Mouse (Mus musculus) layer of hippocampus, postnatal 14 days (tissue): ENCODE results near the gene Mark4. TPM values are rescaled to one million over a fixed set of nuclear protein-coding genes. Genes with fewer than 3 reads are reported as not detected.
A peak's percentile ranks its signal among the peaks of the same experiment; 100 is the strongest.

Source experiments
- DNase-seq, 2 experiments: peaks; one replicate each; pipeline ENCODE4 v3.0.0; 2021 to 2022; ENCODE audit warnings: low spot score in 2 of 2, mixed read lengths in 1 of 2
- total RNA-seq, 2 experiments: library from RNA; stranded (reverse); gene quantifications; 2 replicates each; pipeline ENCODE4 v1.2.3; 2021

The Mark4 gene
- total RNA-seq, 2 experiments from 2014 or later, result 114 to 119 TPM

GRCm38 (mm10) chr7:19472403-19472802, 13.8 kb upstream of the Mark4 start:
- no peak for DNase-seq

- DNase-seq, result no peak
Observed at GRCm38 (mm10) chr7:19470308-19470707, 11.7 kb upstream of the Mark4 start.

- no peak for DNase-seq
Observed at GRCm38 (mm10) chr7:19469404-19469803, 10.8 kb upstream of the Mark4 start.

- DNase-seq, result no peak
Observed at GRCm38 (mm10) chr7:19468279-19468678, 9.7 kb upstream of the Mark4 start.

GRCm38 (mm10) chr7:19467638-19468037, 9.0 kb upstream of the Mark4 start:
- DNase-seq, result no peak

GRCm38 (mm10) chr7:19466602-19467145, 8.1 kb upstream of the Mark4 start:
- no peak for DNase-seq

- DNase-seq, result peak in 1 of 2 experiments; percentile 68
Observed at GRCm38 (mm10) chr7:19464367-19465307, 6.0 kb upstream of the Mark4 start.

GRCm38 (mm10) chr7:19462884-19463381, 4.3 kb upstream of the Mark4 start, which contains the start of gene Exoc3l2:
TSS of gene Exoc3l2 (plus strand) at chr7:19463331.
- no peak for DNase-seq

GRCm38 (mm10) chr7:19462443-19462842, 3.8 kb upstream of the Mark4 start:
- no peak for DNase-seq

GRCm38 (mm10) chr7:19461488-19461887, 2.9 kb upstream of the Mark4 start:
- DNase-seq, result peak; percentile 81 to 87

GRCm38 (mm10) chr7:19460500-19460899, 1.9 kb upstream of the Mark4 start:
- no peak for DNase-seq

- DNase-seq, result no peak
Observed at GRCm38 (mm10) chr7:19459144-19459870, 686 bp upstream of the Mark4 start.

- DNase-seq, result peak in 1 of 2 experiments; percentile 60
Observed at GRCm38 (mm10) chr7:19458072-19458486, 542 bp downstream of the Mark4 start.

GRCm38 (mm10) chr7:19457414-19458071, 1.1 kb downstream of the Mark4 start:
- no peak for DNase-seq

- no peak for DNase-seq
Observed at GRCm38 (mm10) chr7:19456628-19457027, 2.0 kb downstream of the Mark4 start.

GRCm38 (mm10) chr7:19455819-19456495, 2.7 kb downstream of the Mark4 start:
- DNase-seq, result no peak

GRCm38 (mm10) chr7:19455186-19455585, 3.4 kb downstream of the Mark4 start:
- DNase-seq, result no peak

GRCm38 (mm10) chr7:19449165-19449564, 9.5 kb downstream of the Mark4 start:
- peak in 1 of 2 experiments; percentile 75 for DNase-seq

GRCm38 (mm10) chr7:19447689-19448088, 10.9 kb downstream of the Mark4 start:
- peak; percentile 54 to 82 for DNase-seq

GRCm38 (mm10) chr7:19444801-19445200, 13.8 kb downstream of the Mark4 start:
- DNase-seq, result no peak
